Mouse (Mus musculus) gastrocnemius, adult 8-10 months (tissue): ENCODE measurements around the gene E2f8. TPM values are rescaled to one million over a fixed set of nuclear protein-coding genes. Genes with fewer than 3 reads are reported as not detected.

Experiments
- DNase-seq, 2 experiments: peaks; one replicate each; pipeline ENCODE4 v3.0.0; 2022; ENCODE audit warnings: low spot score in 2 of 2
- total RNA-seq, 4 experiments: library from RNA; stranded (reverse); gene quantifications; 2 replicates each; pipeline ENCODE4 v1.2.4; 2022

Gene E2f8
- total RNA-seq, 4 experiments from 2014 or later = 0.16 to 0.34 TPM; not detected in 2

DNA sequence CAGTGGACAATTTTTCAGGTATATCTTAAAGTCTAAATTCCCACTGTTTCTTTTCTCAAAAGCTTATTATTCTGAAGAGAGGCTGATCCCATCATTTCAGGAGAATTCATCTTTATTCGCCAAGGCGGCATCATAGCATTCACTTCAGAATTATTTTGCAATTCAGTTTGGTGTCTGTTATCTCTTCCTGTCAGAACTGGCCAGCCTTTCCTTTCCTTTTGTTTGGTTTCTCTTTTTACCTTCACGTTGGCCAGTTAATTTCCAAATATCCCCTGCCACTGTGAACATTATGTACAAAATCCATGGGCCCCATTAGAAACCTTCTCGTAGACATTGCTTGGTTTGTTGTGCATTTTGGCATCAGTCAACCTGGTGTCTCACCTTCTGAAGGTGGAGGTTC is 22.0 kb downstream of the E2f8 start:
- no peak for DNase-seq

DNA sequence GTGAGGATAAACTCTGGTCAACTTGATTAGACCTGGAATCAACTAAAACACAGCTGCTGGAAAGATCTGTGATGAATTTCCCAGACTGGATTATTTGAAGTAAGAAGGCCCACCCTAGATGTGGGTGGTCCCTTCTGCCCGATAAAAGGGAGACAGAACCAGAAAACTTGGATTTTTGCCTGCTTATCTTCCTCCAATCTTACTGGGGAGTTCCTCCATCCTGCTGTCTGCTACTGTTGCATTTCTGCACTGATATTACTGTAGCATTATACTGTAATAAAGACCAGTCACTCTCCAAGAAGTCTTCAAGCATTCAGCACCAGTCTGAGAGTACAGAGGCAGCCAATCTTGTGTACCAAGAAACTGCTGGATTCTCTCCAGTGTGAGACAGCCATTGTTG is 23.1 kb downstream of the E2f8 start:
- DNase-seq = no peak

DNA sequence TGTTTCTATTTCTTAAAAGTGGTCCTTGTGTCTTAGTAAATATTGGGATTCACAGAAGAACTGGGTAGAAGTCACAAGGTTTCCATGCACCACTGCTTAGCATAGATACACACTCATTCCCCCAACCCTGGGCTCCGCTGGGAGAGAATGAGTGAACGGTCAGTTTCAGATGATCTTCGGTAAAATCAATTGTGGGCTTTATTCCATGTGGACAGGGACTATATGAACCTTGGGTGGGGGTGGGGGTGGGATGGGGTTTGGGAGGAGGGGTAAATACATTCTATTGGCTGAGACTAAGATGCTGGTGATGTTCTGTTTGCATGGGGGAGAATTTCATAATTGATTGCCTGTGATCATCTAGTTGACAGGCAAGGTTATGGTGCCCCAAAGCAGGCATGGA is 25.9 kb downstream of the E2f8 start:
- DNase-seq = no peak

DNA sequence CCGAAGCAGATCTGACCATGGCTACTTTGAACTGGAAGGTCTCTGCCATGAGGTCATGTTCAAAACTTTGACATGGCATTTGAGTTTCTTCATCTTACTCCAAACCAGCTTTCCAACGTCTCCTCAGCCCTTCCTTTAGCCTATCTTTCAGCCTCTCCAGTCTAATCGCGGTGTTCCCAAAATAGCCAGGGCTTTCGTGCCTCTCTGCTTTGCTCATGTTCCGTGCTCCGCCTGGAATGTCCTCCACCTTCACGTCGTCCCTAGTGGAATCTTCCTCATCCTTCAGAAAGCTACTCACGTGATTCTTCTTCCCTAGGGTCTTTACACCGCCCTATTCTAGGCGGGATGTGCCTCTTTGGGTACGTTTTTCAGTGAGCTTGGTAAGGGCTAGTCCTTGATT is 27.9 kb downstream of the E2f8 start:
- DNase-seq = no peak

DNA sequence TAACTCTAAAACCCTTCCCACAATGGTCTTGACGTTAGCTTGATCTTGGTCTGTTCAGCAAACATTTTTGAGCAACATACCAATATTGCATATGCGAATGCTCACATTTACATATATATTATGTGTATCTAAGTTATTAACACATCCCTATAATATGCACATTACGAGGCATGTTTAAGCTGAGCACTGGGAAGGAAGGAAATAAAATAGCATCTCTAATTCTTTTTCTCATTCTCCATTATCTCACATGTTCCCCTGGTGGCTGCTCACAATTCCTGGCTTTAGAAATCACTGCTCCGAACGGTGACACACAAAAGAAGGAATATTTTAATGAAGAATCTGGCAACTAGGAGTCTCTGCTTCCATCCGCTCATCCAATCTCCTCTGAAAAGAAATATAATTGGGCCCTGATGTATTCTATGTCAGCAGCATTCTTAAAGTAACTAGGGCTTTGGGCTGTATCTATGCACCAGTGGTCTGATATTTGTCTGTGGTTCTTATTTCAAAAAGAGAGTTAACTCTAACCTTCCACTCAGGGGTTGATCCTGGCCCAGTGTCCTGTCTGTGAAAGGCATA is 29.8 kb downstream of the E2f8 start:
- no peak for DNase-seq

DNA sequence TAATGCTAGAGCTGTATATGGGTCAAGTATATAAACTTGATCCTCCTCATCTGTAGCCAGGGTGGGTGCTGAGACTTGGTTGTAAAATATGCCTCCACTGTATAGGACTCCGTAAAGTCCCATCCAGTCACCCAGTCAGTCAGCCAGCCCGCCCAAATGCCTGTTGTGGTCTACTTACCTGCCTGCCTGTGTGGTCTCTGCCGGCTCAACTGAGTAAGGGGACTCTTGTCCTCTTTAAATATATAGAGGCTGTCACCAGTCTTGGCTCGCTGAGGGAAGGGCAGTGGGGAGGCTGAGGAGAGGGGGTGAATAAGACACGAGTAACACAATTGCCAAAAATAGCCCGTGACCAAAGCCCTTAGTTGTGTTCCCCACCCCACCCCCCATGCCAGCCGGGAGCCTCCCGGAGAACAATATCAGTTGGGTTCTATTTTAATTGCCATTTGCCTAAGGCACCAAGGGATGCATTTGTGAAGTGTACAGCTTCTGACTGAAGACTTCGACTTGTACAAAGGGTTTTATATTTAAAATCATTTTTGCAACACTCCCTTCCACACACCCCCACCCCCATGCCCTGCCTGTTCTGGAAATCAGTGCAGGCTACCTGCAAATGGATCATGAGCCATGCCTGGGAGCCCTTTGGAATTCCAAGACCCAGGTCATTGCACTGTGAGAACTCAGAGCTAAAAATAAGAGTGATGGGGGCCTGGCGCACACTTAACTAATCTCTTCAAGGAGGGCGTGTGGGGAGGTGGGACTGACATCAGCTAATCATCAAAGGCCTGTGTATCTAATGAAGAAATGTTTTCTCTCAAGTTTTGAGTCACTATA is 33.4 kb downstream of the E2f8 start, which contains the start of gene Csrp3:
Gene Csrp3, minus strand, starts transcription at position 214 of the 831 bp plus-strand sequence.
- DNase-seq = no peak

DNA sequence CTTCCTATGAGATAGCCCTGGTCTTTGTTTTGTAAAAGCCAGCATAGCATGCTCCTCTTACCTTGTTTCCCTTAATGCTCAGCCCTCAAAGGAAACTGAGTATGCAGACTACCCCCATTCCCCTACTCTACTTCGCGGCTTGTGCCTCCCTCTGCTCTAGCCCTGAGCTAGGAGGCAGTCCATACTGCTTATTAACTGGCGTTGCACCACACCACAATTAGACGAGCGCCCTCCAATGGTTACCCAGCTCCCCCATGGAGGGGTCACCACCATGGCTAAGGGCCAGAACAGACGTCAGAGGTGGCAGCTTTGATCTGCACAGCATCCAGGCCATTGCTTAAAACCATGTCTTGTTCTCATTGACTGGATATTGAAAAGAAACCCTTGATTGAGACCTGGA is 34.6 kb downstream of the E2f8 start:
- no peak for DNase-seq

DNA sequence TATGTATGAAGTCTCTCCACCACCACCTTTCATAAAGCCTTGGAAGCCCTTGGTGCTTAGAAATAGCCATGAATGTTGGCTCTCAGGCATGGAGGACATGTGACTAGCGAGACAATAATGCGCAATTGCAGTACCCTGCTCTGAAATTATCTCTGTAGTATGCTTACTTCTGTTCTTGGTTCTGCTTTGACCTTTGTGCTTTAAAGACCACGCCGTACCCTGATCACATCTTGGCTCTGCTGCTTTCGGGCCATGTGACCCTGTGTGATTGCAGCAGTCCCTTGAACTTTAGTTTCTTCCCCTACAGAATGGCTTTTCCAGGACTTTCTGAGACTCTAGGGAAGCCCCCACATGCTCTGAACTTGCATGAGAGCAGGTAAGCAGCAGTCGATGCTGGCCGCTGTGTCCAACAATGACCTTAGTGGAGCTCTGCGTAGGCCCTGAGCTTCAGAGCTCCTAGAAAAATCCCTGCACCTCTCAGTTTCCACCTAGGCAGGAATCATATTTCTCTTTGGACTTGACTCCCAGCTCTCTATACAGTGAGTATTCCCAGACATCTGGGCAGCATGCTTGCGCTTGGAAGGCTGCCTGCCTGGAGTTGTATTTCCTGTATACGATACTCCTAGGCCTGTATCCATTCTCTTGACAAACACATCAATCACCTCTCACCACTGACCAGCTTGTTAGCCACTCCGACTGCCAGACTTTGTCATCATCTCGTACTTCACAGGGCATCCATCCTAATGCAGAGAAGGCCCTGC is 36.0 kb downstream of the E2f8 start:
- DNase-seq = peak in 1 of 2 experiments; percentile 6

DNA sequence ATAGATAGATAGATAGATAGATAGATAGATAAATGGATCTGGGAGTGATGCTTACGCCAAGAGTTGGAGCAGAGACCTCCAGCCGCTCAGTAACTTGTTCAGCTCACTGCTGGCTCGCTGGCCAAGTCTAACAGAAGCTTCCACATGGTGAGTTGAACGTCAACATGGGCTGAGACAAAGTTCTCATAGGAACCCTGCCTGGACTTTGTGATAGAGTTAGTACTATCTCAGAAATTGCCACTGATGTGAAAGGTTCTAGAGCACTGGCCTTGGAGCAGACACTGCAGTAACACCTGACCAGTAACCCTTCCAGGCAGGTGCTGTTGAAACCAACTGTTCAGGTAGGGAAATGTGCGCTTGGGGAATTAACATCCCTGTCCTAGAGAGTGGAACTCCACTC is 37.9 kb downstream of the E2f8 start:
- DNase-seq = no peak

DNA sequence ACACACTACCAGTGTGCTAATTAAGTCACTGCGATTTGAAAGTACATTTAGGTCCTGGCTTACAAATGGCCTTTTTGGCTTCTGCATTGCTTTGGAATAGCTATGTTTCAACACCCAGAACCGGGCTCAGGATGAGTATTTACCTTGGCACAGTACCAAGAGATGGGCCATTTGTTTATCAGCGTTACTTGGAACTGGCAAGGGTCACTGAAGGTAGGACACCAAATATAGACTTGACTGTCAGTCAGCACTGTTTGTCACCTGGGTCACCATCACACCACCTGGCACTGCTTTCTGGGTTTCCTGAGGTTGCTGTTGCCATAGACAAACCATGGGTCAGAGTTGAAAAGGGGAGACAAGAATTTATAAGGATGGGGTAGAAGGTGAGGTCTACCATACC is 39.0 kb downstream of the E2f8 start:
- DNase-seq = no peak

DNA sequence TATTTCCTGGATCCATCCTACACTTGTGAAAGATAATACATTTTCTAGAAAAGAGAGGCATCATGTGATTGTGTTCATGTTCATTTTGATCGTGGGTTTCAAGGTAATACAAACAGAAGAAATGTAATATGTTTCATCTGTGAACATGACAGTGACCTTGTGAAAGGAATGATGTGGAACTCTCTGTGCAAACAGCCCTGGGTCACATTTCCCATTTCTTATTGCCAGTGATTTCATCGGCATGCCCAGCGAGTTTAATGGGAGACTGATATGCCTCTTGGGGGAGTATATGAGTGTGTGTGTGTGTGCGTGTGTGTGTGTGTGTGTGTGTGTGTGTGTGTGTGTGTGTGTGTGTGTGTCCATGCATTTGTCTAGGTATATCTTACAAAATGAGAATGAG is 39.9 kb downstream of the E2f8 start:
- no peak for DNase-seq

DNA sequence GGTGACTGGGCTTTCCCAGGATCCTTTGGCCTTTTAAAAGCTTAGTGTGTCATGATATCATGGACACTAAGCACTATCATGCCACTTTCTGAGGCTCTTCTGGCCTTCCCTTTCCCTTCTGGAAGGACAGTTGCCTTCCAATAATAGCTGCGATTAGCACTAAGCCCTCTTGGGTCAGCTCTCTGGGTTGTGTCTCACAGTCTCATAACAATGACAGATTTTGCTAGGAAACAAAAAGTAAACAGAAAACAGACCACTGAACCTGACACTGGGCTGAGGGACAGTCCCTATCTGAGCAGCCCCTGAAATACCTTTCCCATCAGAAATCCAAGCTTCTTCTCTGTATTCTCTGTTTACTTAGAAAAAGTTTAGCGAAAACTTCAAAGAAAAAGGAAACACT is 40.9 kb downstream of the E2f8 start:
- DNase-seq = no peak

DNA sequence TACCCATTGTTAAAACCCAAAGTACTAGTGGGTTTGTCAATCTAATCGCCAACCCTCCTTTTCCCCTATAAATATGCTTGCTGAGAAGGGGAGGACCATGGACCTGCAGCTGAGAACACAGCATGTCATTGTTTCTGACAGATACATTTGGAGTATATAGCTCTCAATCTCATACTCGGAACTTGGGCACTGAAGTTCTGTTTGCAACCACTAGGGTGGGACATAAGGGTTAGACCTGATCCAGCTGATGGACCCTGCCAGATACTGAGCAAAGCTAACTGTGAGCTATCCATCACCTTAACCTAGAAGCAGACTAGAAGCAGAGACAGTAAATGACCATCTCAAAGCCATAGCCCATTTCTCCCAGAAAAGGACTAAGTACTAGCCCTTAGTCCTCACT is 43.0 kb downstream of the E2f8 start:
- DNase-seq = no peak

DNA sequence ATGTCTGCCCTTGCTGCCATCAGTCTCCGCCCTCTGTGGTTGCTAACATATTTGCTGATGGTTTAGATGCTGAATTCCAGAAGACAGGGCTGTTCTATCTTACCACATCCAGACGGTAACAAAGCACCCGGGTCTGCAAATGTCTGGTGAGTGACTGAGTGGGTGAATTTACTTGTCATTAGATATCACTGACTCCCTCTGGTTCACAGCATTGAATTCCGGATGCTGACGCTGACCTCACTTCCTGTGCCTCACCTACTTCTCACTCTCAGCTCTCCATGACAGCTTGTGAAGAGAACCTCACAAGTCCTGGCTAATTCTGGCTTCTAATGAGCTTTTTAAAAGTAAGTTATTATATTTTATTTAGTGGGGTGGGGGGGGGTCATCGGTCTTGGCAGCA is 44.4 kb downstream of the E2f8 start:
- no peak for DNase-seq

DNA sequence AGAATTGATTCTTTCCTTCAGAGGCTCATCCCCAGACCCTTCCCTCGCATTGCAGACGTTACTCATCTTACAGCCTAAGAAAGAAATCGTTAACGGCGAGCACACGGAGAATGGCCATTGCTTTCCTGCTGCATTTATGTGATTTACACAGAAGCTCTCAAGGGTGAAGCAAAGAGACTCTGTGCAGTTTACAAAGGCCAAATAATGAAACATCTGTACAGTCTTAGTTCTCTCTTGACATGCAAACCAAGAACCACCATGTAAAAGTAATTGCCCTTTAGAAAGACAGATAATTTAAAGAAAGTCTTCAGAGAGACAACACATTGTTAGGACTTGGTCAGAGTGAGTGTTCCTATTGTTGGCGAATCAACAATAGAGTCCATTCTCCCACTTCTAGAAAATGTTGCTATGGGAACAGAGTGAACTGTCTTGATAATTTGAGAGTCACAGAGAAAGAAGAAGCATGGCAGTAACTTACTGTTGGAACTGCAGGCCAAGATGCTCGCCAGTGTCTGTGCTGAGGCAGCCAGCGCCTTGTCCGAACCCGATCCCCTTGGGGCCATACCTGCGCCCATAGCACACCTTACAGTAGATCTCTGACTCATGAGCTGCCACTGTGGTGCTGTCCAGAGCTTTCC is 46.3 kb downstream of the E2f8 start:
- no peak for DNase-seq

DNA sequence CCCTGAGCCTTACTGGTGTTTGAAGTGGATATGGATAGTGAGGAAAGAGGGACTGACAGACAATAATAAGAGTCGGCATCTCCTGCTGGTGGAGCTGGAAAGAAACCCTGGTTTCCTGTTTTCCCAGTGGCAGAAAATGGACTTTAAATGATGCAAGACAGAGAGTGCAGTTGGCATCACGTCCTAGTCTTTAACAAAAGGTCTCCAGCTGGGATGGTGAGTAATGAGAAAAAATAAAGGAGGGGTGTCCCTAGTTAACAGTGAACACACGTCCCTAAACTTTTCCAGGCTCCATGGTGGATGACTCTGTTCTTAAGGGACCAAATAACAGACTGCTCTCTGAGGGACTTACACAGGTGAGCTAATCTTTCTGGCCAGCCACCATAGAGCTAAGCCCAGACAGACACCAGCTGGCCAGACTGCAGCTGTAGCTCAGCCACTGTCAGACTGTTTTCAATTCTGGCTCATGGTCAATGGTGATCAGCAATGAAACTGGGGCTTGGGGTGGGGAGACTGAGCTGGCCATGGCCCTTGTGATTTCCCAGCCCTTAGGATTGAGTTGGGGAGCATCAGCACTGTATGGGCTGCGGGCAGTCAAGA is 46.9 kb downstream of the E2f8 start:
- no peak for DNase-seq

DNA sequence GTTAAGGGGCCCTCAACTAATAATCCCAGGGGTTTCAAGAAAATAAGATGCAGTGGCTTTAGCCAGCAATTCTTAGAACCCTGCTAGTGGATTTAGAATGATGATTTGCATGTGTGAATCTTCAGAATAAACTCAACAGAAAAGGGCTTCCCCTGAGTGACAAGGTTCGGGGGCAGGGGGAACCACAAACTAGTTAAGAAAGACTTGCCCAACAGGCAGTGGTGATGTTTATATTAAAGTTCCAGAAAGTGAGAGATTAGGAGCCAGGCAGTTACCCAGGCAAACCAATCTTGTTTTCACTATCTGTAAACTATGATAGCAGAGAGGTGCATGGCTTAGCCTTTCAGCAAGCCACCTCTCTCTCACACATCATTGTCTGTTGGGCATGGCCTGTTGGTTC is 48.7 kb downstream of the E2f8 start:
- DNase-seq = no peak

DNA sequence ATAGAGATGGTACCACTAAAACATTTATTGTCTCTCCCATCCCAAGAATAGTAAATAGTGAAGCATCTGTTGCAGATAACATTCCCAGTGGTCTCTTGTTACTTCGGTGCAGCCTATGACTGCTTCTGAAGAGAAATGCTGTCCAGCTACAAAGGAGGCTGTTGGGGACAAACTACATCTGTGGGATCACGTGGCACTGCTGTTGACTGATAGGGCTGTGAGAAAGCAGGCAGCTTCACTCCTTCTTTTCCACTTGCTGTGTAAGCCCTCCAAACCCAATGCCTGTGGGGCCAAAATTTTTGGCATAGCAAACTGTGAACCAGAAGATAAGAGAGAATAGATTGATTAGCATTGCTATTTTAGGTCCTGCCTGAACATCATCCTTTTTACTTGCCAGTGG is 51.0 kb downstream of the E2f8 start:
- DNase-seq = no peak

DNA sequence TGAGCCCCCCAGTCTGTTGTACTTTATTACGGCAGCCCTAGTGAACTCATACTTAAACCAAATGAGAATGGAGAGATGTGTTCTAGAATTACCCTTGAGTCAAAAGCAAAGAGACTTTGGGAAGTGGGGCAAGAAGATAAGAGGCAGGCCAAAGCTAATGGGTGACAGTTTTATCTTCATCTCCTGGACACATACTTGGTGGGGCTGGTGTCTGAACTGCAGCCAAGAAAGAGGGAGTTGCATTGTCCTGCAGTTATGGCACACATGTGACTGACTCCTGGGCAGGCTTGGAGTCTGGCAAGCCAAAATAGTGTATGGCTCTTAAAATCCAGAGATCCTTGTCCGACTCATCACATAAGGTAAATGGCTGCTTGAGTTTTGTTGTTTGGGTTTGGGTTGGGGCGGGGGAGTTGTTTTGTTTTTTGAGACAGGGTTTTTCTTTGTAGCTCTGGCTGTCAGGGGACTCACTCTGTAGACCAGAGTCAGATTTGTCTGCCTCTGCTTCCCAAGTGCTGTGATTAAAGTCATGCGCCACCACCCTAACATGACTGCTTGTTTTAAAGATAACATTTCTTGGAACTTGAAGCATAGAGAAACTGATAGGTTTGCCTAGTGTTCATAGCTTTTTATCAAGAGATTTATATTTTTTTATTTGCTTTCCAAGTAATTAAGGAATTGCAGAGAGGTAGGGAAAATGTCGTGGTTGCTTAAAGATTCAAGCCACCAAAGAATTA is 52.1 kb downstream of the E2f8 start:
- no peak for DNase-seq

DNA sequence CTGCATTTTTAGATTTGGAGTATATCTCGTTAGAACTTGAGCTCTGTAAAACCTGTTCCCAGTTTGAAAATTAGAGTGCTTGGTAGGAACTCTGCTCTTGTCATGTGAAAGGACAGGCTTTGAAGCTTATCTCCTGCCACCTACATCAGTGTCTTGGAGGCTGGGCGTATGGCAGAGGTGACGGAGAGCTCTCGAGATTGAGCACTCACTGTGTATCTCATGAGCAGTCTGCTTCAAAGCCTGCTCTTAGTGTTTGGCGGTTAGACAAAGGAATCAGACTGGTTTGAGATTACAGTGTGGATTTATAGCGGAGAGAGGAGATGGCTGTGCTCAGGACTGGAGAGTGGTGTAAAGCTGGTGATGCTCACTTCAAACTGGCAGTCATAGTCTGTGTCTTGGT is 56.2 kb downstream of the E2f8 start:
- DNase-seq = no peak

DNA sequence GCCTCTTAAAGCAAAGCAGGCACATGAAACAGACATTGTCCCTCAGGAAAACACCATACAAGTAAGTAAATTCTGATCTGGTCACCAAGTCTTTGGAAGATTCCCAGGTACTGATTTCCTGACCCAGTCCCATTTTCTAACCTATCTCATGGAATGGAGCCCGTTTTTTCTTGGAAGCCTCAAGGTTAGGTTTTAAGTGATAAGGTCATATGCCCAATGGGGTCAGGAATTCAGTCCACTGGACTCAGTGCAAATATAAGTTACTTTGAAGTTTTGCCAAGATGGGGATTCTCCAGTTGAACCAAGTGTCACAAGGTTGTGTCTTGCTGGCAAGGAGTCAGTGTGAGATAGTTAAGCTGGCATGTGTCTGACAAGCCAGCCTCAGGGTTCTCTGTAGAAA is 56.7 kb downstream of the E2f8 start:
- DNase-seq = no peak
